Mouse (Mus musculus): Measurements from ENCODE around the gene Sf3b3. TPM values are rescaled to one million over a fixed set of nuclear protein-coding genes. Genes with fewer than 3 reads are reported as not detected.
A peak's percentile ranks its signal among the peaks of the same experiment; 100 is the strongest.

Gene Sf3b3
- 10 to 100 TPM; 71.1 to 74.7 TPM for total RNA-seq (2021)
- long read RNA-seq, experiment 1, full-length matches to known transcripts: 49 of 74 reads
- long read RNA-seq, experiment 1, partial matches to known transcripts: 11 of 74 reads
- long read RNA-seq, experiment 1, other reads (novel, unspliced or antisense): 14 of 74 reads
- long read RNA-seq, experiment 2, full-length matches to known transcripts: 93 of 123 reads
- long read RNA-seq, experiment 2, partial matches to known transcripts: 9 of 123 reads
- long read RNA-seq, experiment 2, other reads (novel, unspliced or antisense): 21 of 123 reads

GRCm38 (mm10) chr8:110846405-110847170, at the start of gene Sf3b3, which contains the start of gene Cog4:
Gene Sf3b3, minus strand, starts transcription at chr8:110846787.
Gene Cog4, plus strand, starts transcription at chr8:110846600.
- H3K4me3 ChIP-seq: peak within 1 kb of the TSS; percentile 87
- peak; percentile 31 for TF ChIP-seq CTCF (conservative IDR thresholded peaks at IDR 0.05)
- DNase-seq (ENCODE audit: low spot score in 2 of 2): peak; percentile 82 to 86
- peak within 1 kb of the TSS; percentile 96 for H3K27ac ChIP-seq

GRCm38 (mm10) chr8:110895812-110896211, 49.2 kb upstream of the Sf3b3 start:
- DNase-seq (ENCODE audit: low spot score in 2 of 2): no peak
- no peak for TF ChIP-seq CTCF (conservative IDR thresholded peaks at IDR 0.05)
- Histone ChIP-seq H3K27ac (no peak overlapping the region), H3K4me3 (no peak overlapping the region)

DNA sequence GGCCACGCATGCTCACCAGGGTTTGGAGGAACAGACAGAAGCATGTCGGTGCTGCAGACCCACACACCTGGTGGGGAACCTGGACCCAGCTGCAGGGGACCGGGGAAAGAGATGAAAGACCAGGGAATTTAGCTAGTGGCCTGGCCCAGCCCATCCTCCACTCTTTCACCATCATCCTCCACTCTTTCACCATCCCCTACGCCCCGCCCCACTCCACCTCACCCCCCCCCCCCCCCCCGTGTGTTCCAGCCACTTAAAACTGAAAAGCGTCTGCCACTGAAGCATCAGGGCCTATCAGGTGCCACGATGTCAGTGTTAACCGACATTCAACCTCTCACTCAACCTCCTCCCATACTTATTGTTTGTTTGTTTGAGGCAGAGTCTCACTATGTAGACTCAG, 48.7 kb upstream of the Sf3b3 start:
- no peak overlapping the region for H3K27ac ChIP-seq
- no peak for DNase-seq (ENCODE audit: low spot score in 2 of 2)

DNA sequence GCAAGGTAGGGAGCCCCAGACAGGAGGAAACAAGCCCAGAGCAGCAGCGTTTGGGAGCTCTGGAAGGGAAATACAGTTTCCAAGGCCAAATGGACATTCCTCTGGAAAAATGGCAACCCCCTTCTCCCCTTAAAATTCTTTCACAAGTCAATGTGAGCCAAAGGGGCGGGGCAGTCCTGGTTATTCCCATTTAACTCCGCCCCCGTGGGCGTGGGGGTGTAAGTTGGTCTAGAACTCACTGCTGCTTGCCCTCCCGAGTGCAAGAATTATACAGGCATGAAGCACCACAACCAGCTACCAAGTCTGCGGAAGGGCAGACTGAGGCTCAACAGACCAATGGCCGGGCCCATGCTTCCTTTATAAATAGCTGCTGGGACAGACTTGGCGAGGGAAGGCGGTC, 48.3 kb upstream of the Sf3b3 start:
- no peak for TF ChIP-seq CTCF (conservative IDR thresholded peaks at IDR 0.05)
- Histone ChIP-seq H3K4me3 (no peak overlapping the region), H3K27ac (no peak overlapping the region)
- DNase-seq (ENCODE audit: low spot score in 2 of 2): no peak

More for the DNA sequence above, 48.7 kb upstream of the Sf3b3 start:
- no peak overlapping the region for H3K4me3 ChIP-seq
- TF ChIP-seq CTCF (conservative IDR thresholded peaks at IDR 0.05): no peak

GRCm38 (mm10) chr8:110892913-110893312, 46.3 kb upstream of the Sf3b3 start:
- no peak for TF ChIP-seq CTCF (conservative IDR thresholded peaks at IDR 0.05)
- no peak for DNase-seq (ENCODE audit: low spot score in 2 of 2)
- Histone ChIP-seq H3K4me3 (no peak overlapping the region), H3K27ac (no peak overlapping the region)

DNA sequence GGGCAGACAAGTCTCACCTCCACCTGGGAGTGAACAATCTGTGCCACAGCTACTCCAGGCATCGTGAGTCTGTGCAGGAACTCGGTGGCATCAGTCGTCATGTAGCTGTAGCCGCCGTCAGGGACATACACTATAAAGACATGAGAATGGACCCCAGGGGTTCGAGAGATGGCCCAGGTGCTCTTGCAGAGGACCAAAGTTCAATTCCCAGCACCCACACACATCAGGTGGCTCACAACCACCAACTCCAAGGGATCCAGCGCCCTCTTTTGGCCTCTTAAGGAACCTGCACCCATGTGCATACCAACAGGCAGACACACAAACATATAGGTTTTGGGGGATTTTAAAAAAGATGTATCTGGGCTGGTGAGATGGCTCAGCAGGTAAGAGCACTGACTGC, 45.5 kb upstream of the Sf3b3 start:
- Histone ChIP-seq H3K4me3 (no peak overlapping the region), H3K27ac (no peak overlapping the region)
- DNase-seq (ENCODE audit: low spot score in 2 of 2): no peak
- 0 out of 2 replicates have a peak, but pooled peaks have one; percentile 11 for TF ChIP-seq CTCF (conservative IDR thresholded peaks at IDR 0.05)

DNA sequence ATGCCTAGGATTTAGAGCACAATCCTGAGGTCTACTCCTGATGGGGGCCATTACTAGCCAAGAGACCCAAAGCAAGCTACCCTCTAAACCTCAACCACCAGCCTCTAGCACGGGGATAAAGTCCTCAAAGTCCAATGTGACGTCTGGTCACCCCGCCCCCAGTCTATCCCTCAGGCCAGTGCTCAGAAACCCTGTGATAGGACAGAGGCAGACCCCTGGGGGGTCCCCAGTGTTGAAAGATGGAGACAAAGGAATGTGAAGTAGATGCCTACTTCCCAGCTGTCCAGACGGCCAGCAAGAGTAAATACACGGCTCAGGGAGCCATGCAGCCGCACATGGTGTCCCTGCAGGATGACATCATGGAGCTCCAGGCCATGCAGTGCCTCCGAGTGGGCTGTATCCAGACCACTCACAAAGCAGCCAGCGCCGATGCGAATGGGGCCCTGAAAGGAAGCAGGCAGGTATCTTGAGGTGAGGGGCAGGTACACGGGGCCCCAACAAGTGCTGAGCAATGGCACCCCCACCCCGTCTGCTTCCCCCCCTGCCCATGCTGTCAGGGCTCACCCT, 43.4 kb upstream of the Sf3b3 start:
- no peak overlapping the region for H3K4me3 ChIP-seq
- peak overlapping the region; percentile 89 for H3K27ac ChIP-seq
- no peak for DNase-seq (ENCODE audit: low spot score in 2 of 2)
- TF ChIP-seq CTCF (conservative IDR thresholded peaks at IDR 0.05): no peak

DNA sequence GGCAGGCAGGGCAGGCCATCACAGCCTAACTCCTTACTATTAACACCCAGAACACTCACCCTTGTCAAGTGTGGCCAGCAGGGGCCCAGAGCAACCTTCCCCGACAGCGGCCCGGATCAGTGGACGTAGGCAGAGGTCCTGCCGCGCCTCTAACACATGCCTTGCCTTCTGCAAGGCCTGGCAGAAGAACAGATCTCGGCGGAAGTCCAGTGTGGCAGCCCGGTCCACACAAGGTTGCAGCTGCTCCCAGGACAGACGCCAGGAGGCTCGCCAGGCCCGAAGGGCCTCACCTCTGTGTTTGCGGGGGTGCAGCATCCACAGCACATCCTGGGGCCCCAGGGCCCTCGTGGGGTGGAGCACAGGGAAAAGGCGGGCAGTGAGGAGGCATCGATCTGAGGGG, 42.3 kb upstream of the Sf3b3 start:
- H3K27ac ChIP-seq: peak overlapping the region; percentile 89
- 0 out of 2 replicates have a peak, but pooled peaks have one; percentile 7 for TF ChIP-seq CTCF (conservative IDR thresholded peaks at IDR 0.05)
- DNase-seq (ENCODE audit: low spot score in 2 of 2): no peak
- H3K4me3 ChIP-seq: no peak overlapping the region

- Histone ChIP-seq H3K27ac (peak overlapping the region; percentile 89), H3K4me3 (no peak overlapping the region)
- DNase-seq (ENCODE audit: low spot score in 2 of 2): peak in 1 of 2 experiments; percentile 50
- TF ChIP-seq CTCF (conservative IDR thresholded peaks at IDR 0.05): no peak
These were observed 41.9 kb upstream of the Sf3b3 start for GRCm38 (mm10) chr8:110888441-110888840.

DNA sequence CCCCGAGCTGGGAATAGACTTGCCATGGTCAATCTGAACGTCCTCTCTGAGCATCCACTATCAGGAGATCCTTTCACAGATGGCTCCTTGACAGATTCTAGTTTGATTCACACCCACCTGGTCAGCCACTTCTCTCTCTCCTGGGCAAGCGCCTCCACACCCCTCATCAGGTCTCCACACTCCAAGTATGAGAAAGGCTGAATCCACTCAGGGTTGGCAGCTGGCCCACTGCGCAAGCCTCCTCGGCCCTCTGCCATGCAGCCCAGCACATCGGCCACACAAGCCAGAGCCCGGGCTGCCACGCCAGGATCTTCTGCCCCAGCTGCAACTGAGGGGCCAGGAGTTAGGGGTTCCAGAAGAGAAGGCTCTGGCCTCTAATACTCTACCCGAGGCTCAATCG, 41.0 kb upstream of the Sf3b3 start:
- TF ChIP-seq CTCF (conservative IDR thresholded peaks at IDR 0.05): no peak
- H3K27ac ChIP-seq: peak overlapping the region; percentile 89
- H3K4me3 ChIP-seq: no peak overlapping the region
- no peak for DNase-seq (ENCODE audit: low spot score in 2 of 2)

DNA sequence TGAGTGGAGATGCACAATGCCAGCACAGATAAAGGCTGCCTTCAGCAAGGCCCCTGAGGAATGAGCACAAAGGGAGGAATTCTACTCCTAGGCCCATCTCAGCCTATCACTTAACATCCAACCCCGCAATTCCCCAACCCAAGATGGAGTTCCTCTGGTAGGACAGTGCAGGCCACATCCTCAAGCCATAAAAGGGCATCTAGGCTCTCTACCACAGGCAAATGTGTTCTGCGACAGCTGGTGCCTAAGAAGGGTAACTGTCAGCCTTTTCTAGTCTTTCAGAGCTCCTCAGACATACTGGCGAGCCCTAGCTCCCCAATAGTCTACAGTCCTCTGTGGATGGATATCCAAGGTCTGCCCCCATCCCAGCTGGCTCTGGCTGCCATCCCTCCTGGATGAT, 40.0 kb upstream of the Sf3b3 start:
- no peak for TF ChIP-seq CTCF (conservative IDR thresholded peaks at IDR 0.05)
- H3K27ac ChIP-seq: peak overlapping the region; percentile 89
- H3K4me3 ChIP-seq: no peak overlapping the region
- no peak for DNase-seq (ENCODE audit: low spot score in 2 of 2)

DNA sequence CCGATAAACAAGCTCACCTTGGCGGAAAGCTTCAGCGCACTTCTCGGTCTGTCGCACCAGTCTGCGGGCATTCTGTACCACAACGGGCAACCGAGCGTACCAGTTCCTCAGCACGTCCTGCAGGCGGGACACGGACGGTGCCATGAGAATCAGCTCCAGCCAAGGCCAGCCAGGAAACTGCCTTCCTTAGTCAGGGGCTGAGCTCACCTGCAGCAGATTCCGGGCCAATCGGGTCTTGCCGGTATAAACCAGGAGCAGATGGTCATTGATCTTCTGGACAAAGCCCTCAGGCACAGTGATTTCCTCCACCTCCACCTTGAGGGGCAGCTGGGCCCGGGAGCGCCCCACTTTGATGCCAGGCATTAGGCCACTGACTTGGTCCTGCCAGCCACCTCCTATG, 37.2 kb upstream of the Sf3b3 start:
- TF ChIP-seq CTCF (conservative IDR thresholded peaks at IDR 0.05): no peak
- H3K27ac ChIP-seq: no peak overlapping the region
- no peak for DNase-seq (ENCODE audit: low spot score in 2 of 2)
- no peak overlapping the region for H3K4me3 ChIP-seq

GRCm38 (mm10) chr8:110881741-110882310, 35.2 kb upstream of the Sf3b3 start:
- Histone ChIP-seq H3K4me3 (no peak overlapping the region), H3K27ac (no peak overlapping the region)
- no peak for TF ChIP-seq CTCF (conservative IDR thresholded peaks at IDR 0.05)
- DNase-seq (ENCODE audit: low spot score in 2 of 2): peak in 1 of 2 experiments; percentile 44

Data from layer of hippocampus, adult 2 months (tissue).